Mouse (Mus musculus): Measurements from ENCODE around the gene Ehbp1l1. TPM values are rescaled to one million over a fixed set of nuclear protein-coding genes. Genes with fewer than 3 reads are reported as not detected.

Gene Ehbp1l1
- polyA plus RNA-seq, 1 experiment from 2014 or later = 10.8 TPM

DNA sequence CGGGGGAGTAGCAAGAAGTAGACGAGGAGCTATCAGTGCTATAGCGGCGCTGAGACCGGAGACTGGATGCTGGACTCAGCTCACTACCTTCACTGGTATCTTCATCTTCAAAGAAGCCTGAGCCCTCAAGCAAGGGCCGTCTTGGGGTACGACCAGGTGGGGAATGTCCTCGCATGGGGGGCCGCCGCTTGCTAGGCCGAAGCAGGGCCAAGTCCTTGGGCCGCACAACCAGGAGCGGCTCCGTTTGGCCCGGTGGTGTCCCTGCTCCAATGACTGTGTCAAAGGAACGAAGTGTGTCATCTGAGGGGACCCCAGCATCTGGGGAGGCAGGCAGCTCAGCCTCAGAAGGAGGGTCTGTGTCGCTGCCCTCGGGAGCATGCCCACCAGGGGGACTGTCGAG is 40.7 kb downstream of the Ehbp1l1 start:
- Histone ChIP-seq H3K9ac (no peak overlapping the region), H3K27ac (no peak overlapping the region), H3K4me1 (peaks cover 21% of the 10 kb centered on the region), H3K36me3 (peaks cover 63% of the 10 kb centered on the region), H3K27me3 (no peaks in the 10 kb centered on the region), H3K9me3 (replicated peaks) (no peaks in the 10 kb centered on the region), H3K4me3 (no peak overlapping the region), H3K4me2 (replicated peaks) (no peak overlapping the region)
- 94% methylated on average over 19 of the region's 19 CpGs for WGBS
- no peak for ATAC-seq (ENCODE audit: low FRiP score)

DNA sequence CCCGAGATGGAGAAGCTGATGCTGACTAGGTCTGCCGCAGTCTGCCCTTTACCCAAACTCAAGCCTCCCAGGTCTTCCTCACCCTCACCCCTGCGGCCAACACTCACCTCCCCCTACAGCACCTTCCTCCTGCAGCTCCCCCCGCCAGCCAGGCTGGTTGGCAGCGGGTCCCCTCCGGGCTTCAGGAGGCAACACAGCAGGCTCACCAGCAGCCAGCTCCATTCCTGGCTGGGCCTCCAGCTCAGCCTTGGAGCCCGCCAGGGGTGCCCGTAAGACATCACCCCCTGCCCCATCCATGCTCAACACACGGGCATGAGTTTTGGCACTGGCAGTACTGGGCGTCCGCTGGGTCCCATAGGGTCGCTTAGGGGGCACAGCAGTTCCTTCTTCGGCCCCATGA is 41.1 kb downstream of the Ehbp1l1 start:
- no peak for ATAC-seq (ENCODE audit: low FRiP score)
- H3K27me3 ChIP-seq = no peaks in the 10 kb centered on the region
- H3K9me3 ChIP-seq (replicated peaks) = no peaks in the 10 kb centered on the region
- H3K27ac ChIP-seq = no peak overlapping the region
- WGBS = 95% methylated on average over 13 of the region's 13 CpGs
- peaks cover 67% of the 10 kb centered on the region for H3K36me3 ChIP-seq
- H3K4me2 ChIP-seq (replicated peaks) = no peak overlapping the region
- no peak overlapping the region for H3K4me3 ChIP-seq
- H3K4me1 ChIP-seq = peaks cover 17% of the 10 kb centered on the region
- H3K9ac ChIP-seq = no peak overlapping the region

DNA sequence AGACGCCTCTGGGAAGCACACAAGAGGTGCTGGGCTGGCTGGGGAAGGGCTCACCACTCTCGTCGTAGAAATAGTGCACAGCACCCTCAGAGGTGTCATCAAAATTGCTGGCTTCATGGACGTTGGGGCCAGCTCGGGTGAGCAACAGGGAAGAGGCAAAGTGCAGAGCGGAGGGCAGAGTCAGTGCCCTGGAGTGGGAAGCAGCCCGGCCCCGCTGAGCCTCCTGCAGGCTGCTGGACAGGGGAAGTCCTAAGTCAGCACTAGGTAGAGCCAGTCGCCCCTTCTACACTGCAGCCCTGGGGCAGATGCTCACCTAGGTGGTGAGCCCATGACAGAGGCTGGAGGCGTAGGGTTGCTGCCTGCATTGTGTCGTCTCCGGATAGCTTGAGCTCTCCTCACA is 41.9 kb downstream of the Ehbp1l1 start:
- Histone ChIP-seq H3K9ac (no peak overlapping the region), H3K27ac (no peak overlapping the region), H3K4me3 (no peak overlapping the region), H3K36me3 (peaks cover 75% of the 10 kb centered on the region), H3K4me2 (replicated peaks) (no peak overlapping the region), H3K27me3 (no peaks in the 10 kb centered on the region), H3K4me1 (peaks cover 11% of the 10 kb centered on the region), H3K9me3 (replicated peaks) (no peaks in the 10 kb centered on the region)
- ATAC-seq (ENCODE audit: low FRiP score) = no peak
- 90% methylated on average over 12 of the region's 12 CpGs for WGBS

DNA sequence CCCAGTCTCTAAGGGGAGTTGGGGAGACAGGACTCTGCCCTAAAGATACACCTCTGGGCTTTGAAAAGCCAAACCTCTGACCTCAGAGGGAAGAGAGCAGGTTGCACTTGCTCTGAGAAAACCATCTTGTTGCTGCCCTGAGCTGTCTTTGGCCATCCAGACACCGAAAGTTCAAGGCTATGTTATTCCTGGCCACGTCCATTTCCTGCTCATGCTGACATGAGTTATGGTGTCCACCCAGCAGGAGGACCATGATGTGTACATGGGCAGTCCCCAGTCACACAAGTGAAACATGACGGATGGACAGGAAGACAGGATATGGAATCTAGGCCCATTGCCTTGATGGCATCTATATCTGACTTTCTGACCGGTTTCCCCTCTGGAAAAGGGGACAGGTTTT is 45.7 kb downstream of the Ehbp1l1 start:
- H3K9me3 ChIP-seq (replicated peaks) = no peaks in the 10 kb centered on the region
- no peak overlapping the region for H3K27ac ChIP-seq
- no peak overlapping the region for H3K4me3 ChIP-seq
- H3K4me1 ChIP-seq = no peaks in the 10 kb centered on the region
- H3K4me2 ChIP-seq (replicated peaks) = no peak overlapping the region
- no peaks in the 10 kb centered on the region for H3K27me3 ChIP-seq
- ATAC-seq (ENCODE audit: low FRiP score) = no peak
- no peak overlapping the region for H3K9ac ChIP-seq
- WGBS = 89% methylated on average over 4 of the region's 4 CpGs
- H3K36me3 ChIP-seq = peaks cover 97% of the 10 kb centered on the region

DNA sequence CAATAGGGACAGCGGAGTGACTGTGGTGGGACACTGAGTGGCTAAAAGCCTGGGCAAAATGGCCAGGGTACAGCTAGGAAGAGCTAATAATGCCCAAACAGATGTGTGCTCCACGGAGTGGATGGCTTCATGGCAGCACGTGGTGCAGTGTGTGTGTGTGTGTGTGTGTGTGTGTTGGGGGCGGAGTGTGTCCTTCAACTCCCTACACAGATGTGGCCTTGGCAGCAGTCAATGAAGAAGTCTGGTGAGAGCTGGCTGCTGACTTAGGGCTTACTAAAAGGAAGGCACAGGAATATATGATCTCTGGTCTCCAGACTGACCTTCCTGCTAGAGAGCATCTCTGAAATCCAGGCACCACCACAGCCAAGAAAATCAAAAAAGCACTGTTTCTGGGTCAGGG is 57.7 kb downstream of the Ehbp1l1 start:
- Histone ChIP-seq H3K4me1 (peaks cover 7% of the 10 kb centered on the region), H3K4me2 (replicated peaks) (no peak overlapping the region), H3K27me3 (no peaks in the 10 kb centered on the region), H3K9me3 (replicated peaks) (no peaks in the 10 kb centered on the region), H3K27ac (no peak overlapping the region), H3K4me3 (no peak overlapping the region), H3K9ac (no peak overlapping the region), H3K36me3 (peaks cover 87% of the 10 kb centered on the region)
- no peak for ATAC-seq (ENCODE audit: low FRiP score)
- 88% methylated on average over 4 of the region's 4 CpGs for WGBS

DNA sequence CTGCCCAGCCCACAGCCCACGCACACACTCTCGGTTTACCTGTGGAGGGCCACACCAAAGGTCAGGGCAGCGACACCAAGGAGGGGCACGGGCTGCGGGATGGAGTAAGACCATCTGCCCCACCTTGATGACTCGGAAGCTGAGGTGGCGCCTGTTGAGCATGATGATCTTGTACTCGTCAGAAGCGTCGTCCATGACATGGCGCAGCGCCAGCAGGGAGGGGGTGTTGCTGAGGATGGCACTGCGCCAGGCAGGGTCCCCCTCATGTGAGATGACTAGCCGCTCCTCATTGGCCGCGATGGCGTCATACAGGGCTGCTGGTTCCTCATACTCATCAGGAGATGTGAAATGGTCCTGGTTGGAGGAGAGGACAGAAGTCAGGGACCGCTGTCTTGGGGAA is 59.7 kb downstream of the Ehbp1l1 start:
- Histone ChIP-seq H3K27me3 (no peaks in the 10 kb centered on the region), H3K4me3 (no peak overlapping the region), H3K4me2 (replicated peaks) (no peak overlapping the region), H3K27ac (no peak overlapping the region), H3K4me1 (peaks cover 18% of the 10 kb centered on the region), H3K36me3 (peaks cover 68% of the 10 kb centered on the region), H3K9me3 (replicated peaks) (no peaks in the 10 kb centered on the region), H3K9ac (no peak overlapping the region)
- 95% methylated on average over 18 of the region's 18 CpGs for WGBS
- ATAC-seq (ENCODE audit: low FRiP score) = no peak

DNA sequence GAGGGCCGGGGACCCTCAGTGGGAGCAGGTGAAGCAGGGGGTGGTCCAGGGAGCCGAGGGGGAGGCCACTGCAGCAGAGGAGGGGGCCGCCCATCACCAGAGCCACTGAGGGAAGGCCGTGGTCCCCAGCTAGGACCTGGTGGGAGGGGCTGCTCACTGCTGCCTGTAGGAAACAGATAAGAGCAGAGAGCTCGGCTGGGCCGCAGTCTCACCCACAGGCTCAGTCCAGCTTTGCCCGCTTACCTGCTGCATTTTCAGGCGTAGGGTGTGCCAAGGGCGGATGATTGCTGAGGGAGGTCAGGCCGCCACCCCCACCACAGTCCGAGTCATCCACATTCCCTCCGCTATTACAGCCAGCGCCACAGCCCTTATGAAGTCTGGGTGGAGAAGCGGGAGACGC is 60.7 kb downstream of the Ehbp1l1 start:
- Histone ChIP-seq H3K4me3 (no peak overlapping the region), H3K4me2 (replicated peaks) (no peak overlapping the region), H3K9me3 (replicated peaks) (no peaks in the 10 kb centered on the region), H3K36me3 (peaks cover 58% of the 10 kb centered on the region), H3K9ac (no peak overlapping the region), H3K4me1 (peaks cover 19% of the 10 kb centered on the region), H3K27ac (no peak overlapping the region), H3K27me3 (no peaks in the 10 kb centered on the region)
- 89% methylated on average over 15 of the region's 15 CpGs for WGBS
- ATAC-seq (ENCODE audit: low FRiP score) = no peak

- H3K4me2 ChIP-seq (replicated peaks) = no peak overlapping the region
- 94% methylated on average over 10 of the region's 10 CpGs for WGBS
- no peaks in the 10 kb centered on the region for H3K27me3 ChIP-seq
- no peak for ATAC-seq (ENCODE audit: low FRiP score)
- no peak overlapping the region for H3K9ac ChIP-seq
- no peaks in the 10 kb centered on the region for H3K9me3 ChIP-seq (replicated peaks)
- H3K4me3 ChIP-seq = no peak overlapping the region
- peaks cover 51% of the 10 kb centered on the region for H3K36me3 ChIP-seq
- no peak overlapping the region for H3K27ac ChIP-seq
- H3K4me1 ChIP-seq = peaks cover 19% of the 10 kb centered on the region
These were observed 61.4 kb downstream of the Ehbp1l1 start for GRCm38 (mm10) chr19:5664669-5665257.

- Histone ChIP-seq H3K4me3 (peak within 1 kb of the TSS; percentile 43), H3K27me3 (no peaks in the 10 kb centered on the region), H3K4me2 (replicated peaks) (peak within 1 kb of the TSS; percentile 62), H3K9ac (peak within 1 kb of the TSS; percentile 65), H3K36me3 (peaks cover 42% of the 10 kb centered on the region), H3K9me3 (replicated peaks) (no peaks in the 10 kb centered on the region), H3K4me1 (peaks cover 19% of the 10 kb centered on the region), H3K27ac (peak within 1 kb of the TSS; percentile 60)
- 1% methylated on average over 31 of the region's 32 CpGs for WGBS
- peak; percentile 92 for ATAC-seq (ENCODE audit: low FRiP score)
These were observed 62.9 kb downstream of the Ehbp1l1 start, which contains the start of gene Sipa1 for GRCm38 (mm10) chr19:5662981-5663913. TSS of gene Sipa1 (minus strand) at chr19:5663707.

- Histone ChIP-seq H3K36me3 (peaks cover 33% of the 10 kb centered on the region), H3K9ac (peak overlapping the region; percentile 65; the same call in 1 of the 2 replicates), H3K27ac (peak overlapping the region; percentile 60), H3K4me3 (peak overlapping the region; percentile 43; the same call in 1 of the 2 replicates), H3K4me2 (replicated peaks) (peak overlapping the region; percentile 62), H3K27me3 (no peaks in the 10 kb centered on the region), H3K4me1 (peaks cover 19% of the 10 kb centered on the region), H3K9me3 (replicated peaks) (no peaks in the 10 kb centered on the region)
- 79% methylated on average over 8 of the region's 8 CpGs for WGBS
- no peak for ATAC-seq (ENCODE audit: low FRiP score)
These were observed 63.8 kb downstream of the Ehbp1l1 start for GRCm38 (mm10) chr19:5662310-5662709.

- no peaks in the 10 kb centered on the region for H3K9me3 ChIP-seq (replicated peaks)
- 77% methylated on average over 16 of the region's 16 CpGs for WGBS
- no peak overlapping the region for H3K9ac ChIP-seq
- H3K4me2 ChIP-seq (replicated peaks) = 0 out of 2 replicates have a peak overlapping the region, but pooled peaks have one; percentile 9
- no peak overlapping the region for H3K4me3 ChIP-seq
- no peak for ATAC-seq (ENCODE audit: low FRiP score)
- H3K4me1 ChIP-seq = peaks cover 19% of the 10 kb centered on the region
- peaks cover 22% of the 10 kb centered on the region for H3K36me3 ChIP-seq
- H3K27ac ChIP-seq = no peak overlapping the region
- H3K27me3 ChIP-seq = peaks cover 3% of the 10 kb centered on the region
These were observed 65.0 kb downstream of the Ehbp1l1 start for GRCm38 (mm10) chr19:5660942-5661751.
